Mouse (Mus musculus) liver, postnatal 0 days (tissue): ENCODE data around the gene Sec14l4.

ENCODE experiments used
- CTCF ChIP-seq: sonication (generic); IDR thresholded peaks from 2 replicates; pipeline ENCODE4 v1.5.1; 2016; ENCODE audit warnings: antibody characterized with exemption, low read depth
- EP300 ChIP-seq: IDR thresholded peaks from 2 replicates; pipeline ENCODE4 v1.6.1; 2016; ENCODE audit warnings: antibody characterized with exemption, low read depth, mild to moderate bottlenecking

GRCm38 (mm10) chr11:4031961-4032360 lies 699 bp downstream of the Sec14l4 start:
- TF ChIP-seq CTCF (no peak), EP300 (no peak)
